Mouse (Mus musculus) neural tube, embryonic 13.5 days (tissue): Measurements from ENCODE around the gene Napepld. TPM values are rescaled to one million over a fixed set of nuclear protein-coding genes. Genes with fewer than 3 reads are reported as not detected.
"Not testable (repeated sequence)": the region's sequence is repeated elsewhere in the genome, so short reads cannot be mapped to it uniquely, and the experiment has no call there.

ENCODE experiments used
- ATAC-seq: fragments of 200-750 bp; cut with Nextera tagmentation; 2 replicates; pipeline ENCODE4 v1.8.0; 2017; ENCODE audit warnings: low read depth, mild to moderate bottlenecking, moderate TSS enrichment, moderate library complexity
- H3K27ac ChIP-seq: fragments of 300-500 bp; sonication (generic); replicated peaks from 2 replicates; pipeline ENCODE4 v1.5.1; 2015; ENCODE audit warnings: moderate library complexity, mild to moderate bottlenecking, inconsistent platforms
- H3K27me3 ChIP-seq: fragments of 300-500 bp; sonication (generic); 2 replicates; pipeline ENCODE4 v1.6.1; 2015; ENCODE audit warnings: mild to moderate bottlenecking, inconsistent platforms
- H3K36me3 ChIP-seq: fragments of 300-500 bp; sonication (generic); 2 replicates; pipeline ENCODE4 v1.6.1; 2015; ENCODE audit warnings: mild to moderate bottlenecking, inconsistent platforms
- H3K4me1 ChIP-seq: fragments of 300-500 bp; sonication (generic); replicated peaks from 2 replicates; pipeline ENCODE4 v1.6.1; 2015; ENCODE audit warnings: inconsistent platforms
- H3K4me2 ChIP-seq: fragments of 300-500 bp; sonication (generic); 2 replicates; pipeline ENCODE4 v1.6.1; 2015; ENCODE audit warnings: inconsistent platforms, mild to moderate bottlenecking, moderate library complexity
- H3K4me3 ChIP-seq: fragments of 300-500 bp; sonication (generic); 2 replicates; pipeline ENCODE4 v1.5.1; 2015; ENCODE audit warnings: mild to moderate bottlenecking, inconsistent platforms
- H3K9ac ChIP-seq: fragments of 300-500 bp; sonication (generic); 2 replicates; pipeline ENCODE4 v1.6.1; 2015; ENCODE audit warnings: moderate library complexity, mild to moderate bottlenecking, inconsistent platforms
- H3K9me3 ChIP-seq: fragments of 300-500 bp; sonication (generic); 2 replicates; pipeline ENCODE4 v1.6.1; 2016; ENCODE audit warnings: inconsistent platforms
- WGBS: fragments of 180-500 bp; shearing (Covaris S2); methylation state at CpG from one replicate; pipeline ENCODE4 v1.1.7; 2015; 5-methylcytosine and 5-hydroxymethylcytosine counted together
- polyA plus RNA-seq: library from polyadenylated mRNA; unstranded; fragments of >200 nt; fragmentation: Nextera tagmentation; extraction: Ambion mirVana; gene quantifications from 2 replicates; pipeline ENCODE4 v1.2.1, GENCODE M21; 2015

The Napepld gene
- polyA plus RNA-seq, 1 experiment from 2014 or later, result 2.0 TPM

- Histone ChIP-seq H3K4me3 (no peak overlapping the region), H3K9me3 (no peaks in the 10 kb centered on the region), H3K36me3 (no peaks in the 10 kb centered on the region), H3K27me3 (no peaks in the 10 kb centered on the region), H3K9ac (no peak overlapping the region), H3K4me2 (no peak overlapping the region), H3K4me1 (peaks cover 7% of the 10 kb centered on the region), H3K27ac (no peak overlapping the region)
- ATAC-seq, result no peak
- WGBS, result 85% methylated on average over 6 of the region's 6 CpGs
Measured at GRCm38 (mm10) chr5:21702873-21703475, 1.8 kb upstream of the Napepld start.

- H3K4me1 ChIP-seq, result peaks cover 7% of the 10 kb centered on the region
- H3K27ac ChIP-seq, result peak overlapping the region; percentile 97
- H3K4me3 ChIP-seq, result peak overlapping the region; percentile 65
- H3K9me3 ChIP-seq, result no peaks in the 10 kb centered on the region
- no peaks in the 10 kb centered on the region for H3K36me3 ChIP-seq
- 57% methylated on average over 2 of the region's 2 CpGs for WGBS
- no peaks in the 10 kb centered on the region for H3K27me3 ChIP-seq
- no peak for ATAC-seq
- H3K4me2 ChIP-seq, result peak overlapping the region; percentile 77
- H3K9ac ChIP-seq, result peak overlapping the region; percentile 90
Measured at GRCm38 (mm10) chr5:21702009-21702364, 791 bp upstream of the Napepld start.

- Histone ChIP-seq H3K27ac (peak overlapping the region; percentile 47), H3K9ac (peak overlapping the region; percentile 72), H3K36me3 (no peaks in the 10 kb centered on the region), H3K9me3 (no peaks in the 10 kb centered on the region), H3K4me3 (peak overlapping the region; percentile 65), H3K27me3 (no peaks in the 10 kb centered on the region), H3K4me2 (peak overlapping the region; percentile 77), H3K4me1 (peaks cover 7% of the 10 kb centered on the region)
- under 1% methylated on average over 22 of the region's 22 CpGs for WGBS
- peak; percentile 80 for ATAC-seq
Measured at GRCm38 (mm10) chr5:21700934-21701333, 262 bp downstream of the Napepld start.

- Histone ChIP-seq H3K4me2 (peak overlapping the region; percentile 77), H3K9me3 (no peaks in the 10 kb centered on the region), H3K27me3 (no peaks in the 10 kb centered on the region), H3K4me1 (peaks cover 7% of the 10 kb centered on the region), H3K36me3 (no peaks in the 10 kb centered on the region), H3K27ac (no peak overlapping the region), H3K9ac (peak overlapping the region; percentile 72), H3K4me3 (peak overlapping the region; percentile 65)
- no peak for ATAC-seq
- WGBS, result 13% methylated on average over 10 of the region's 10 CpGs
Measured at GRCm38 (mm10) chr5:21700272-21700821, 849 bp downstream of the Napepld start.

- not testable (repeated sequence) for H3K4me1 ChIP-seq, ATAC-seq, H3K9me3 ChIP-seq, H3K27ac ChIP-seq, H3K4me3 ChIP-seq, H3K36me3 ChIP-seq, H3K27me3 ChIP-seq, H3K9ac ChIP-seq
- 94% methylated on average over 3 of the region's 3 CpGs for WGBS
- peak overlapping the region; percentile 31 for H3K4me2 ChIP-seq
Measured at GRCm38 (mm10) chr5:21699555-21699954, 1.6 kb downstream of the Napepld start.

GRCm38 (mm10) chr5:21694854-21695490, 6.2 kb downstream of the Napepld start:
- H3K36me3 ChIP-seq, result no peaks in the 10 kb centered on the region
- no peak overlapping the region for H3K9ac ChIP-seq
- ATAC-seq, result no peak
- no peaks in the 10 kb centered on the region for H3K9me3 ChIP-seq
- no peak overlapping the region for H3K4me2 ChIP-seq
- 88% methylated on average over 3 of the region's 3 CpGs for WGBS
- H3K27me3 ChIP-seq, result no peaks in the 10 kb centered on the region
- H3K4me3 ChIP-seq, result no peak overlapping the region
- no peak overlapping the region for H3K27ac ChIP-seq
- H3K4me1 ChIP-seq, result peaks cover 3% of the 10 kb centered on the region

- H3K36me3 ChIP-seq, result 0 out of 2 replicates have a peak, but pooled peaks cover 13% of the 10 kb centered on the region
- WGBS, result 80% methylated on average over 3 of the region's 3 CpGs
- no peak overlapping the region for H3K4me2 ChIP-seq
- H3K9ac ChIP-seq, result no peak overlapping the region
- H3K27me3 ChIP-seq, result no peaks in the 10 kb centered on the region
- H3K27ac ChIP-seq, result no peak overlapping the region
- no peak for ATAC-seq
- H3K4me3 ChIP-seq, result no peak overlapping the region
- no peaks in the 10 kb centered on the region for H3K9me3 ChIP-seq
- no peaks in the 10 kb centered on the region for H3K4me1 ChIP-seq
Measured at GRCm38 (mm10) chr5:21693372-21693870, 7.8 kb downstream of the Napepld start.

- Histone ChIP-seq H3K4me3 (no peak overlapping the region), H3K9ac (no peak overlapping the region), H3K4me2 (no peak overlapping the region), H3K27me3 (no peaks in the 10 kb centered on the region), H3K9me3 (no peaks in the 10 kb centered on the region), H3K36me3 (0 out of 2 replicates have a peak, but pooled peaks cover 13% of the 10 kb centered on the region), H3K4me1 (no peaks in the 10 kb centered on the region), H3K27ac (no peak overlapping the region)
- ATAC-seq, result no peak
- 99% methylated on average over 5 of the region's 5 CpGs for WGBS
Measured at GRCm38 (mm10) chr5:21692230-21692629, 9.0 kb downstream of the Napepld start.

- Histone ChIP-seq H3K4me3 (no peak overlapping the region), H3K27me3 (no peaks in the 10 kb centered on the region), H3K4me2 (no peak overlapping the region), H3K4me1 (no peaks in the 10 kb centered on the region), H3K9ac (no peak overlapping the region), H3K36me3 (peaks cover 26% of the 10 kb centered on the region), H3K27ac (no peak overlapping the region), H3K9me3 (0 out of 2 replicates have a peak, but pooled peaks cover 10% of the 10 kb centered on the region)
- 66% methylated on average over 4 of the region's 4 CpGs for WGBS
- no peak for ATAC-seq
Measured at GRCm38 (mm10) chr5:21687042-21687441, 14.2 kb downstream of the Napepld start.

GRCm38 (mm10) chr5:21685001-21685400, 16.2 kb downstream of the Napepld start:
- Histone ChIP-seq H3K36me3 (peaks cover 26% of the 10 kb centered on the region), H3K9me3 (0 out of 2 replicates have a peak, but pooled peaks cover 10% of the 10 kb centered on the region), H3K27ac (no peak overlapping the region), H3K4me2 (no peak overlapping the region), H3K9ac (no peak overlapping the region), H3K27me3 (no peaks in the 10 kb centered on the region), H3K4me3 (no peak overlapping the region), H3K4me1 (no peaks in the 10 kb centered on the region)
- 77% methylated on average over 10 of the region's 10 CpGs for WGBS
- ATAC-seq, result no peak

GRCm38 (mm10) chr5:21683811-21684210, 17.4 kb downstream of the Napepld start:
- 94% methylated on average over 9 of the region's 9 CpGs for WGBS
- Histone ChIP-seq H3K27ac (no peak overlapping the region), H3K4me2 (no peak overlapping the region), H3K9me3 (0 out of 2 replicates have a peak, but pooled peaks cover 10% of the 10 kb centered on the region), H3K4me1 (no peaks in the 10 kb centered on the region), H3K9ac (no peak overlapping the region), H3K27me3 (no peaks in the 10 kb centered on the region), H3K4me3 (no peak overlapping the region), H3K36me3 (peaks cover 17% of the 10 kb centered on the region)
- ATAC-seq, result no peak

GRCm38 (mm10) chr5:21680940-21681339, 20.3 kb downstream of the Napepld start:
- Histone ChIP-seq H3K27me3 (no peaks in the 10 kb centered on the region), H3K4me3 (no peak overlapping the region), H3K27ac (no peak overlapping the region), H3K36me3 (peaks cover 21% of the 10 kb centered on the region), H3K9me3 (0 out of 2 replicates have a peak, but pooled peaks cover 10% of the 10 kb centered on the region), H3K9ac (no peak overlapping the region), H3K4me1 (no peaks in the 10 kb centered on the region), H3K4me2 (no peak overlapping the region)
- 84% methylated on average over 5 of the region's 5 CpGs for WGBS
- no peak for ATAC-seq
